In genomic region chr8:110636182-110636581, GRCm38 (mm10) we compare ENCODE assay signal across 23 mouse cellular contexts.
"Had no signal": no experiment of that assay in that cellular context is flagged by ENCODE, and none has a peak within 500 bp of the region (broad histone marks: within the 10 kb centered on the region; RNA-seq: fewer than 3 reads in every experiment).

No protein-coding gene starts in this region.

- H3K27ac ChIP-seq: kidney, postnatal 0 days; layer of hippocampus, adult 2 months; limb, embryonic 10.5 days; limb, embryonic 13.5 days; liver, embryonic 12.5 days; liver, embryonic 15.5 days; lung, embryonic 15.5 days; midbrain, embryonic 12.5 days; neural tube, embryonic 13.5 days; stomach, postnatal 0 days had no signal

- H3K9me3 ChIP-seq: limb, embryonic 10.5 days; limb, embryonic 13.5 days; liver, embryonic 12.5 days; liver, embryonic 15.5 days; lung, embryonic 15.5 days; midbrain, embryonic 12.5 days; neural tube, embryonic 13.5 days had no signal

- DNase-seq: kidney, postnatal 25 days; layer of hippocampus, adult 9-11 months; liver; lung, adult 18-20 months; lung, postnatal 10 days; right cerebral cortex, adult 18-20 months; right cerebral cortex, postnatal 14 days; right cerebral cortex, postnatal 4 days; thymus, adult 2 months; thymus, postnatal 14 days; thymus, postnatal 4 days had no signal

- H3K27me3 ChIP-seq: limb, embryonic 13.5 days; liver, embryonic 12.5 days; liver, embryonic 15.5 days; lung, embryonic 15.5 days; midbrain, embryonic 12.5 days; neural tube, embryonic 13.5 days had no signal

- ATAC-seq: liver, embryonic 12.5 days; midbrain, embryonic 16.5 days had no signal

- H3K9ac ChIP-seq: limb, embryonic 13.5 days; liver, embryonic 12.5 days; liver, embryonic 15.5 days; lung, embryonic 15.5 days; midbrain, embryonic 12.5 days; neural tube, embryonic 13.5 days had no signal

- H3K4me3 ChIP-seq: layer of hippocampus, adult 2 months; limb, embryonic 10.5 days; limb, embryonic 13.5 days; liver, embryonic 12.5 days; liver, embryonic 15.5 days; lung, embryonic 15.5 days; midbrain, embryonic 12.5 days; myocyte; neural tube, embryonic 13.5 days had no signal

- H3K4me2 ChIP-seq: limb, embryonic 13.5 days; liver, embryonic 12.5 days; liver, embryonic 15.5 days; lung, embryonic 15.5 days; midbrain, embryonic 12.5 days; neural tube, embryonic 13.5 days had no signal

- H3K4me1 ChIP-seq: limb, embryonic 10.5 days; limb, embryonic 13.5 days; liver, embryonic 12.5 days; liver, embryonic 15.5 days; lung, embryonic 15.5 days; midbrain, embryonic 12.5 days; neural tube, embryonic 13.5 days had no signal
